Mouse (Mus musculus): ENCODE results near the gene Rin2. TPM values are rescaled to one million over a fixed set of nuclear protein-coding genes. Genes with fewer than 3 reads are reported as not detected.
"Not testable (repeated sequence)": the region's sequence is repeated elsewhere in the genome, so short reads cannot be mapped to it uniquely, and the experiment has no call there.

Rin2 gene
- polyA plus RNA-seq, 1 experiment from 2014 or later = 55.2 TPM

GRCm38 (mm10) chr2:145720743-145721142 lies 45.7 kb downstream of the Rin2 start:
- H3K4me3 ChIP-seq (ENCODE audit: low read depth, low read length) = no peak overlapping the region
- no peaks in the 10 kb centered on the region for H3K9me3 ChIP-seq (ENCODE audit: low read length)
- H3K9ac ChIP-seq (replicated peaks; ENCODE audit: low read depth) = no peak overlapping the region
- H3K27ac ChIP-seq (ENCODE audit: low read length) = no peak overlapping the region
- DNase-seq (ENCODE audit: low spot score) (no peak), ATAC-seq (no peak)
- WGBS = 78% methylated on average over 2 of the region's 2 CpGs
- no peaks in the 10 kb centered on the region; the same call in 1 of the 2 replicates for H3K36me3 ChIP-seq (ENCODE audit: insufficient read depth, low read length)
- no peak for TF ChIP-seq EP300 (IDR thresholded peaks at IDR 0.05)
- TF ChIP-seq CTCF (IDR thresholded peaks at IDR 0.05) = no peak
- no peaks in the 10 kb centered on the region for H3K27me3 ChIP-seq (replicated peaks; ENCODE audit: insufficient read depth, low read length)
- H3K4me1 ChIP-seq (ENCODE audit: insufficient read depth, low read depth, low read length) = no peaks in the 10 kb centered on the region
- no peak overlapping the region for H3K4me2 ChIP-seq (replicated peaks; ENCODE audit: low read depth, low read length)

- DNase-seq (ENCODE audit: low spot score); H3K4me3 ChIP-seq (ENCODE audit: low read depth, low read length); ATAC-seq; H3K9ac ChIP-seq (replicated peaks; ENCODE audit: low read depth); H3K27ac ChIP-seq (ENCODE audit: low read length); H3K36me3 ChIP-seq (ENCODE audit: insufficient read depth, low read length); H3K9me3 ChIP-seq (ENCODE audit: low read length); H3K4me2 ChIP-seq (replicated peaks; ENCODE audit: low read depth, low read length); H3K27me3 ChIP-seq (replicated peaks; ENCODE audit: insufficient read depth, low read length); H3K4me1 ChIP-seq (ENCODE audit: insufficient read depth, low read depth, low read length): not testable (repeated sequence)
- 70% methylated on average over 2 of the region's 2 CpGs for WGBS
- 0 out of 2 replicates have a peak, but pooled peaks have one; percentile 2 for TF ChIP-seq CTCF (IDR thresholded peaks at IDR 0.05)
Measured at GRCm38 (mm10) chr2:145722304-145722703, 47.3 kb downstream of the Rin2 start.

DNA sequence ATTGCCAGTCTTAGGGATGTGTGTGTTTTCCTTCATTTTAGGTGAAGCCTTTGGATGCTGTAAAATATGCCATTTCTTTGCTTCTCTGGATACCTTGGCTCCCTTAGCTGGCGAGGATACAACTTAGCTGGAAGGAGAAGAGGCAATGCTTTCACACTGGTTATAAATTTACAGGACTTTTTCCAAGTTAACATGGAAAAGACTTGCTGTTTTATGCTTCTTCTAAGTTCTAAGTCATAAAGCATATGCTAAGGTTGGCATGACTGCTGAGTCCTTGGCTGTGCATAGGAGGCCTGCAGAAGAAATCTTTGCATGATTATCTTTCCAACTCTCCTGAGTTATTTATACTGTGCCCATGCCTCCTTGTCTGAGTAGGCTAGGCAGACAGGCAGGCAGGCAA lies 49.3 kb downstream of the Rin2 start:
- no peaks in the 10 kb centered on the region; the same call in 1 of the 2 replicates for H3K36me3 ChIP-seq (ENCODE audit: insufficient read depth, low read length)
- TF ChIP-seq CTCF (IDR thresholded peaks at IDR 0.05) (no peak), EP300 (IDR thresholded peaks at IDR 0.05) (no peak)
- H3K4me2 ChIP-seq (replicated peaks; ENCODE audit: low read depth, low read length) = no peak overlapping the region
- H3K9me3 ChIP-seq (ENCODE audit: low read length) = no peaks in the 10 kb centered on the region
- H3K4me1 ChIP-seq (ENCODE audit: insufficient read depth, low read depth, low read length) = no peaks in the 10 kb centered on the region
- no peaks in the 10 kb centered on the region for H3K27me3 ChIP-seq (replicated peaks; ENCODE audit: insufficient read depth, low read length)
- DNase-seq (ENCODE audit: low spot score) = no peak
- no peak for ATAC-seq
- no peak overlapping the region for H3K9ac ChIP-seq (replicated peaks; ENCODE audit: low read depth)
- 84% methylated on average over 1 of the region's 1 CpGs for WGBS
- H3K4me3 ChIP-seq (ENCODE audit: low read depth, low read length) = no peak overlapping the region
- no peak overlapping the region for H3K27ac ChIP-seq (ENCODE audit: low read length)

DNA sequence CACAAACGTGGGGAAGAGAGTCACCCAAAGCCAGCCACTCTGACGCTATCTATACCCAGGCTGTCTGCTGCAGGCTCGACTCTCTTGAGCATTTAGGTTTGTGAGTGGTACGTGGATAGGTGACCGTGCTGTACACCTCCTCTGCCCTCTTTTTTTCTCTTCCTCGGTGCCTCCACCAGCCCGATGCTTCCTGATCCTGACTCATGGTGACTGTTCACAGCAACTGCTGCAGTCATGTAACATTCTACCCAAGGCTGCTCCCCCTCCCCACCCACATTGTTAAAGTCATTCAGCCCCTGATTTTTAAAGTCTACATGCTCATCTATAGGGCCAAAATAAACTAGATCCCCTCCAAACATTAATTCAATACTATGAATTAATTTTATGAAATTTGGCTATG lies 54.4 kb downstream of the Rin2 start:
- ATAC-seq = no peak
- 69% methylated on average over 7 of the region's 7 CpGs for WGBS
- H3K36me3 ChIP-seq (ENCODE audit: insufficient read depth, low read length) = no peaks in the 10 kb centered on the region

GRCm38 (mm10) chr2:145730189-145730880 lies 55.3 kb downstream of the Rin2 start:
- 70% methylated on average over 9 of the region's 9 CpGs for WGBS
- no peaks in the 10 kb centered on the region for H3K27me3 ChIP-seq (replicated peaks; ENCODE audit: insufficient read depth, low read length)
- peak; percentile 21 for DNase-seq (ENCODE audit: low spot score)
- no peak for ATAC-seq
- H3K9ac ChIP-seq (replicated peaks; ENCODE audit: low read depth) = no peak overlapping the region
- H3K4me3 ChIP-seq (ENCODE audit: low read depth, low read length) = no peak overlapping the region
- H3K9me3 ChIP-seq (ENCODE audit: low read length) = no peaks in the 10 kb centered on the region
- no peak overlapping the region for H3K27ac ChIP-seq (ENCODE audit: low read length)
- no peak for TF ChIP-seq EP300 (IDR thresholded peaks at IDR 0.05)
- TF ChIP-seq CTCF (IDR thresholded peaks at IDR 0.05) = no peak
- no peaks in the 10 kb centered on the region for H3K4me1 ChIP-seq (ENCODE audit: insufficient read depth, low read depth, low read length)
- no peaks in the 10 kb centered on the region for H3K36me3 ChIP-seq (ENCODE audit: insufficient read depth, low read length)
- no peak overlapping the region for H3K4me2 ChIP-seq (replicated peaks; ENCODE audit: low read depth, low read length)

More for the DNA sequence above, 54.4 kb downstream of the Rin2 start:
- Histone ChIP-seq H3K4me2 (replicated peaks; ENCODE audit: low read depth, low read length) (no peak overlapping the region), H3K4me3 (ENCODE audit: low read depth, low read length) (no peak overlapping the region), H3K4me1 (ENCODE audit: insufficient read depth, low read depth, low read length) (no peaks in the 10 kb centered on the region), H3K9ac (replicated peaks; ENCODE audit: low read depth) (no peak overlapping the region), H3K27me3 (replicated peaks; ENCODE audit: insufficient read depth, low read length) (no peaks in the 10 kb centered on the region), H3K9me3 (ENCODE audit: low read length) (no peaks in the 10 kb centered on the region), H3K27ac (ENCODE audit: low read length) (no peak overlapping the region)
- no peak for DNase-seq (ENCODE audit: low spot score)
- TF ChIP-seq CTCF (IDR thresholded peaks at IDR 0.05) = no peak
- no peak for TF ChIP-seq EP300 (IDR thresholded peaks at IDR 0.05)

GRCm38 (mm10) chr2:145730905-145731304 lies 55.9 kb downstream of the Rin2 start:
- DNase-seq (ENCODE audit: low spot score) (no peak), ATAC-seq (no peak)
- 83% methylated on average over 7 of the region's 7 CpGs for WGBS
- H3K9ac ChIP-seq (replicated peaks; ENCODE audit: low read depth) = no peak overlapping the region
- H3K36me3 ChIP-seq (ENCODE audit: insufficient read depth, low read length) = no peaks in the 10 kb centered on the region
- no peak overlapping the region for H3K4me3 ChIP-seq (ENCODE audit: low read depth, low read length)
- no peak overlapping the region for H3K4me2 ChIP-seq (replicated peaks; ENCODE audit: low read depth, low read length)
- H3K27me3 ChIP-seq (replicated peaks; ENCODE audit: insufficient read depth, low read length) = no peaks in the 10 kb centered on the region
- TF ChIP-seq CTCF (IDR thresholded peaks at IDR 0.05) (no peak), EP300 (IDR thresholded peaks at IDR 0.05) (no peak)
- H3K27ac ChIP-seq (ENCODE audit: low read length) = no peak overlapping the region
- H3K9me3 ChIP-seq (ENCODE audit: low read length) = no peaks in the 10 kb centered on the region
- H3K4me1 ChIP-seq (ENCODE audit: insufficient read depth, low read depth, low read length) = no peaks in the 10 kb centered on the region

Data from lung, postnatal 0 days (tissue).